Mouse (Mus musculus) lung, embryonic 14.5 days (tissue): ENCODE data around the gene Pml. TPM values are rescaled to one million over a fixed set of nuclear protein-coding genes. Genes with fewer than 3 reads are reported as not detected.
A peak's percentile ranks its signal among the peaks of the same experiment; 100 is the strongest.

Experiments
- ATAC-seq: fragments of 200-750 bp; cut with Nextera tagmentation; 2 replicates; pipeline ENCODE4 v1.8.0; 2017; ENCODE audit warnings: mild to moderate bottlenecking, moderate TSS enrichment, moderate library complexity; ENCODE audit not compliant: insufficient read depth
- DNase-seq: peaks from one replicate; pipeline ENCODE4 v3.0.0-alpha.2; 2015
- H3K27ac ChIP-seq: fragments of 300-500 bp; sonication (generic); 2 replicates; pipeline ENCODE4 v1.5.1; 2014; ENCODE audit warnings: low read depth, mild to moderate bottlenecking, moderate library complexity
- H3K27me3 ChIP-seq: fragments of 300-500 bp; sonication (generic); 2 replicates; pipeline ENCODE4 v1.6.1; 2014; ENCODE audit warnings: low read length, control low read depth; ENCODE audit not compliant: insufficient read depth
- H3K36me3 ChIP-seq: fragments of 300-500 bp; sonication (generic); 2 replicates; pipeline ENCODE4 v1.6.1; 2014; ENCODE audit warnings: control low read depth; ENCODE audit not compliant: insufficient read depth
- H3K4me1 ChIP-seq: fragments of 300-500 bp; sonication (generic); 2 replicates; pipeline ENCODE4 v1.6.1; 2014; ENCODE audit warnings: antibody characterized with exemption, control low read depth; ENCODE audit not compliant: insufficient read depth
- H3K4me2 ChIP-seq: fragments of 300-500 bp; sonication (generic); 2 replicates; pipeline ENCODE4 v1.6.1; 2014; ENCODE audit warnings: mild to moderate bottlenecking
- H3K4me3 ChIP-seq: fragments of 300-500 bp; sonication (generic); 2 replicates; pipeline ENCODE4 v1.5.1; 2014; ENCODE audit warnings: low read depth, low read length
- H3K9ac ChIP-seq: fragments of 300-500 bp; sonication (generic); 2 replicates; pipeline ENCODE4 v1.6.1; 2014
- H3K9me3 ChIP-seq: fragments of 300-500 bp; sonication (generic); 2 replicates; pipeline ENCODE4 v1.6.1; 2016; ENCODE audit warnings: low read depth, low read length, control low read depth
- CTCF ChIP-seq: IDR thresholded peaks from 2 replicates; pipeline ENCODE4 v1.5.1; 2016; ENCODE audit warnings: antibody characterized with exemption, low read depth
- WGBS: fragments of 180-500 bp; shearing (Covaris S2); extraction: QIAGEN DNeasy Blood & Tissue Kit; methylation state at CpG from one replicate; pipeline ENCODE4 v1.1.7; 2014; 5-methylcytosine and 5-hydroxymethylcytosine counted together
- polyA plus RNA-seq: library from polyadenylated mRNA; unstranded; fragments of >200 nt; fragmentation: Nextera tagmentation; extraction: Ambion mirVana; gene quantifications from 2 replicates; pipeline ENCODE4 v1.2.1, GENCODE M21; 2014

Pml gene
- polyA plus RNA-seq, 1 experiment from 2014 or later, result 23.2 TPM

DNA sequence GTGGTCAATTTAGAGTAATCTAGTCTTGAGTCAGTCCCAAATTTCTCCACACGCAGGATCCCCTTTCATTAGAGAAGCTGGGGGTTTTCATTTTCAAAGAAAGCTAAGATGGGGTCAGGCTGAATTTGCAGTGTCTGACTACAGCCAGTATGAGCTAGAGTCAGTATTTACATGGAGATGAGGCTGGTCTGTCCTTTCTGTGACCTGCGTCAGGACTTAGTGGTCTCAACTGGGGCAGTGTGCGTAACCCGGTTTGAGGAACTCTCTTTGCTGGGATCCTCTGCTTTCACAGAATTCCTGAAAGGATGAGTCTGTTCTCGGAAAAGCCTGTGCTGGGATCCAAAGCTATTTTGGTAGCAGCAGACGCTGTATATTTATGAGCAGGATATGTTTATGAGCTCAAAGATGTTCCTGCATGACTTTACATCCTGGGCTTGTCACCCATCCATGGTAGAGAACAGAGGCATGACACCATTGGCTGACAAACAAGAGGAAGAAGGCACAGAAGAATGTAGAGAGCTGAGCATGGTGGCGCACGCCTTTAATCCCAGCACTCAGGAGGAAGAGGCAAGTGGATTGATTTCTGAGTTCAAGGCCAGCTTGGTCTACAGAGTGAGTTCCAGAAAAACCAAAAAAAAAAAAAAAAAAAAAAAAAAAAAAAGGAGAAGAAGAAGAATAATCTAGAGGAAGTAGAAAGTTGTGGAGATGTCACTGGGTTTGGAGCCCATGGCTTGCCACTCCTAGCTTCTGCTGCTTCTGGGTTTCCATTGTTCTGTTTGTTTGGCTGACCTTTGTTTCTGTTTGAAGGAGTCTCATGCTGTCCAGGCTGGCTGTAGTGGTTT lies 39.9 kb downstream of the Pml start:
- H3K27me3 ChIP-seq, result no peaks in the 10 kb centered on the region
- no peak overlapping the region for H3K4me2 ChIP-seq
- peaks cover 8% of the 10 kb centered on the region for H3K4me1 ChIP-seq
- TF ChIP-seq CTCF, result no peak
- DNase-seq (no peak), ATAC-seq (no peak)
- no peak overlapping the region for H3K9ac ChIP-seq
- 67% methylated on average over 8 of the region's 8 CpGs for WGBS
- no peaks in the 10 kb centered on the region for H3K36me3 ChIP-seq
- no peaks in the 10 kb centered on the region for H3K9me3 ChIP-seq
- H3K4me3 ChIP-seq, result no peak overlapping the region
- H3K27ac ChIP-seq, result no peak overlapping the region

GRCm38 (mm10) chr9:58206013-58206412 lies 43.6 kb downstream of the Pml start:
- no peak for TF ChIP-seq CTCF
- Histone ChIP-seq H3K9me3 (no peaks in the 10 kb centered on the region), H3K36me3 (no peaks in the 10 kb centered on the region), H3K9ac (no peak overlapping the region), H3K27me3 (peaks cover 30% of the 10 kb centered on the region), H3K4me2 (no peak overlapping the region), H3K4me3 (no peak overlapping the region), H3K4me1 (no peaks in the 10 kb centered on the region), H3K27ac (no peak overlapping the region)
- WGBS, result 81% methylated on average over 7 of the region's 7 CpGs
- DNase-seq (no peak), ATAC-seq (no peak)

DNA sequence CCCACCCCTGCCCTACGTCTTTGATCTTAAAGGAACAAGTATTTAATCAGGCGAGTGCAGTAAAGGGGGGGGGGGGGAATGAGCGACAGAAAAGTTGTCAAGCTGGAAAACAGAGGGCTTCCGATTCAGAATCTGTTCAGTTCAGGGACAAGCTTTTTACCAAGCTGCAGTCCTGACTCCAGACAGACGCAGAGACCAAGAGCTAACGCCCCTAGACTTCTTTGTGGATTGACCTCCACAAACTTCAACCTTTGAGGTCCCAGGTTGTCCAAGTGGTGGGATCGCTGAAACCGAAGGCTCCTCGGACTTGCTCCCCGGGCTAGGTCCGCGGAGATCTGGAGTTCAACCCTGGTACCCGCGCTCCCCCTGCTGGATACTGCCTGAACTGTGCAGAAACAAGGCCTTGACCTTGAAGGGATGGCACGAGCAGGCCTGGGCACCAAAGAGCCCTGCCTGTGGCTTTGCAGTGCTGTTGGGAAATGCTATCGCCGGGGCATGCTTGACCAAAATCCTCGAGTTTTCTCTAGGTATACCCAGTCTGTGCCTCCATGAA lies 45.1 kb downstream of the Pml start:
- Histone ChIP-seq H3K9ac (peak overlapping the region; percentile 38), H3K4me2 (peak overlapping the region; percentile 67), H3K27ac (no peak overlapping the region), H3K27me3 (peaks cover 45% of the 10 kb centered on the region), H3K4me1 (no peaks in the 10 kb centered on the region), H3K36me3 (no peaks in the 10 kb centered on the region), H3K4me3 (peak overlapping the region; percentile 35), H3K9me3 (no peaks in the 10 kb centered on the region)
- TF ChIP-seq CTCF, result peak; percentile 99
- DNase-seq (peak; percentile 95), ATAC-seq (peak; percentile 82)
- 3% methylated on average over 18 of the region's 18 CpGs for WGBS

DNA sequence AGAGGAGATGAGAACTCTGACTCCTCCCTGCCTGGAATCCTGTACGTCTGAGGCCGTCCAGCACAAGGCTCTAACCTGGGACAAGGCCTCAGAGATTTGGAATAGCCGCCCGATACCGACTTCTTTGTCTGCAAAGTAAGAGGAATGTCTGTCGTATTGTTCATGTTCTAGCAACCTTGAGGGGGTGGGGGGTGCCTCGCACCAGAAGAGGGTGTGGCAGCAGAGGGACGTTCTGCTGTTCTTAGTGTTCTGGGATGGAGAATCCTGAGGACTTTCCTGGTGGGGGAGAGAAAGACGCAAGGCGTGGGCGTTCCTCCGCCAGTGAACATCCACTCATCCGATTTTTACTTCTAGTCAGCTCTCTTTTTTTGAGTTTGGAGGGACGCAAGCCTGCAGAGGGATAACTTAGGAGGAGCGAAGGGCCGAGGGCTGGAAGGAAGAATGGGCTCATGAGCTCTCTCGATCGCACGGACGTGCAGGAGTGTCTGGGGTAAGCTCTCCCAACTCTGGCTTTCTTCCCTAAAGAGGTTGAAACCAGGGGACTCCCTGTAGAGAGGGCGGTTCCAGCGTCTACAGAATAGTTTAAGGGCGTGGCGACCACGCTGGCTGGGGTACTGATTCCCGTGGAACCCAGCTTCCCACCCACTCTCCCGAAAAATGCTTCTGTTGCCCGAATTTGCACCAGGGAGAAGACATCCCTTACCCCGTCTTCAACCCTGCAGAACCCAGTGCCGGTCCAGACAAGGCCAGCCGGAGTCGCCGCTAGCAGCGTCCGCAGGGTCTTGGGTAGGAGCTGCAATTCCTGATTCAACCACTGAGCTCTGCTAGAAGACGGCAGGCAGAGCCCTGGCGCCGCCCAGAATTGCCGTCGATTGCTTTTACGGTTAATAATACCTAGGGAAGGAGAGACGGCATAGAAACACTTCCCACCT lies 45.8 kb downstream of the Pml start, which contains the start of the genes Islr and Islr2:
Islr (minus strand) TSS at position 791 of the 932 bp plus-strand sequence.
Islr2 (minus strand) TSS at position 804 of the 932 bp plus-strand sequence.
- peak; percentile 76 for TF ChIP-seq CTCF
- H3K9me3 ChIP-seq, result no peaks in the 10 kb centered on the region
- H3K9ac ChIP-seq, result peak within 1 kb of the TSS; percentile 38
- ATAC-seq, result peak; percentile 84
- H3K4me3 ChIP-seq, result peak within 1 kb of the TSS; percentile 35
- peaks cover 53% of the 10 kb centered on the region for H3K27me3 ChIP-seq
- H3K27ac ChIP-seq, result no peak within 1 kb of the TSS
- 2% methylated on average over 42 of the region's 42 CpGs for WGBS
- H3K4me2 ChIP-seq, result peak within 1 kb of the TSS; percentile 67
- H3K4me1 ChIP-seq, result no peaks in the 10 kb centered on the region
- H3K36me3 ChIP-seq, result no peaks in the 10 kb centered on the region
- peak; percentile 92 for DNase-seq

DNA sequence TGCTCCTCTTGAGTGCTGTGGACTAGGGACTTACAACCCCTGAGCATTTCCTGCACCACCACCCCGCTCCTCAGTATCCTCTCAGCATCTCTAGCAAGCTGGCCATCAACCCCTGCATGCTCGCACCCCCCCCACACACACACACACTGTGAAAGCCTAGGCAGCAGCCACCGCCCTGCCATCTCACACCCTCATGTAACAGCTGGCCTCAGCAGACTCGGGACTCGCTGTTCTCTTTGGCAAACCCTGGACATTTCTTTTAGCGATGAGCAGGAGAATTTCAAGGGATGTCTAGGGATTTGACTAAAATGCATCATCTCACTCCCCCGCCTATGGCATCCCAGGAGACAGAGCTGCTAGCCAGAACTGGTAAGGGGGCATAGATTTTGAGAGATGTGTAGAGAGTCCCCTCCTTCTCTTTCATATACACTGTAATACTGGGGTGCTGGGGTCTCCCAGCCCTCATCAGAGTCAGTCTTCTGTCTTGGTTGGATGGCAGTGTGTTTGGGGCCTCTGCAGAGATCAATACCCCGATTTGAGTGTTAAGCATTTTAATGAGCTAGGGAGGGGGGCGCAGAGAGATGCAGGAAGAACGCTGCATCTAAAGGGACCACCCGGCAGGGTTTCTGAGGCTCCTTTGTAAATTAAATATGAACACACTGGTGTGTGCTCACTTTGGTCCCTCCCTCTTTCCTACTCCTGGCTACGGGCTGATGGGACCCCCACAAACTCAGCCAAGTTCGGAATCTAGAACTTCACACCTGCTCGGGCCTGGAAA lies 46.7 kb downstream of the Pml start:
- Histone ChIP-seq H3K9ac (no peak overlapping the region), H3K4me2 (no peak overlapping the region), H3K4me3 (no peak overlapping the region), H3K4me1 (peaks cover 6% of the 10 kb centered on the region), H3K27ac (no peak overlapping the region), H3K36me3 (no peaks in the 10 kb centered on the region), H3K9me3 (no peaks in the 10 kb centered on the region), H3K27me3 (peaks cover 62% of the 10 kb centered on the region)
- 7% methylated on average over 14 of the region's 14 CpGs for WGBS
- no peak for ATAC-seq
- DNase-seq, result no peak
- no peak for TF ChIP-seq CTCF

DNA sequence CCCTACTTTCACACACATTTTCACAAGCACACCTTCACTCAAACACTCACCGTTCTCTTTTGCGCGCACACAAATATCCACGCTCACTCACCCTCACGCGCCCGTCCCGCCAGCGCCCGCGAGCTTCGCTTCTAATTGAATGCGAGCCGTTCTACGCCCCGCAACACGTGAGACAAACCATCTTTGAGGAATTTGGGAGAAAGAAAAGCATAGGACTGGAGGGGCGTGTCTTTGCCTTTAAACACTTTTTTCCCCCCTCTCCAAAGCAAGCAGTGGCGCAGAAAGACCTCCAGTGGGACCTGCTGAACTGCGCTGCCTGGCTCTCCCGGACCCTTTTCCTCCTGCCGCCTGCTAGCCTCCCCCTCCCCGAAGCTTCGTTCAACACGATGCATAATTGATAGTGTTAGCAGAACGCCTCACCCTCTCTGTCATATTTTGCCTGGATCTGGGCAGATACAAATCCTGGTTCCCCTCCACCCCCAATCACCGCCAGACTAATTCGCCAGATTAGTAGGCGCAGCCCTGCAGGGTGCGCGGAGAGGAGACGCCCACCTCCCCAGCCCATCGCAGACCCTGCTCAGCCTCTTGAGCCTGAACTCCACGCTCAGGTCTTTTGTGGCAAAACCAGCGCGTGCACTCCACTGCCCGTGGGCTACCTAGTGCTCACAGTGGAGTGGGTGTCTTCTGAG lies 47.6 kb downstream of the Pml start:
- Histone ChIP-seq H3K9me3 (no peaks in the 10 kb centered on the region), H3K4me2 (peak overlapping the region; percentile 10; the same call in 1 of the 2 replicates), H3K9ac (no peak overlapping the region), H3K4me1 (peaks cover 11% of the 10 kb centered on the region), H3K27me3 (peaks cover 70% of the 10 kb centered on the region), H3K4me3 (no peak overlapping the region), H3K36me3 (no peaks in the 10 kb centered on the region), H3K27ac (no peak overlapping the region)
- no peak for DNase-seq
- 2% methylated on average over 37 of the region's 37 CpGs for WGBS
- no peak for ATAC-seq
- TF ChIP-seq CTCF, result no peak
